Mouse (Mus musculus) stomach, postnatal 0 days (tissue): ENCODE results near the gene Hmga1b.

Experiments
- CTCF ChIP-seq: IDR thresholded peaks from 2 replicates; pipeline ENCODE4 v1.5.1; 2016; ENCODE audit warnings: antibody characterized with exemption, low read depth, mild to moderate bottlenecking, moderate library complexity
- EP300 ChIP-seq: optimal IDR thresholded peaks from 2 replicates; pipeline ENCODE3; 2016; ENCODE audit warnings: antibody characterized with exemption

DNA sequence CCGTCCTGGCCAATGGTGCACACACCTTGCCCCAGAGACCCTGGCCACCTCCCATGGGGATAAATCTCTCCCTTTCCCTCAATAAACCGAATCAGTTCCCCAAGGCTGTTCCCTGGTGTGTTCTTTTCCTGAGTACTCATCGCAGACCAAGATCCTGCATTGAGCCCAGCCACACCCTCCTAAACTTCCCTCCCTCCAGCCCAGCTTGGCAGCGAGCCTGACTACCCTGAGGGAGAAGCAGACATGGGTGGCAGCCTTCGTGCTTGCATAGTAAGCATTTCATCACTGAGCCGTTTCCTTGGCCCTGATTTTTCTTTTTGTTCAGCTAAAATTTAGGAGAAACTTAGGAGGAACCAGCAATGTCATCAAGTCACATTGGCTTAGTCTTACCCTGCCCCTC, 29.1 kb upstream of the Hmga1b start:
- TF ChIP-seq CTCF: no peak
- TF ChIP-seq EP300: no peak
